In genomic region chr9:24501618-24502017, GRCm38 (mm10) we compare ENCODE assay signal across 8 mouse cellular contexts. TPM values are rescaled to one million over a fixed set of nuclear protein-coding genes. Genes with fewer than 3 reads are reported as not detected.
DNase-seq lines count a peak whose midpoint lies in the region; ATAC-seq and TF ChIP-seq lines count a peak whose summit lies in the region.

No protein-coding gene starts in this region.

- TF ChIP-seq POLR2A in brain, embryonic 14.5 days (IDR thresholded peaks at IDR 0.05; ENCODE audit: borderline replicate concordance, extremely low read depth, insufficient read depth, insufficient read length, poor library complexity, severe bottlenecking) = no peak

- peak; percentile 47 for TF ChIP-seq CTCF in layer of hippocampus, adult 2 months (conservative IDR thresholded peaks at IDR 0.05)
- no peak; the same call in 1 of the 2 replicates for TF ChIP-seq CTCF in brain, embryonic 14.5 days (IDR thresholded peaks at IDR 0.05; ENCODE audit: borderline replicate concordance, extremely low read depth, insufficient read depth, insufficient read length)

- no peaks in the 10 kb centered on the region for H3K36me3 ChIP-seq in hindbrain, embryonic 15.5 days
- H3K36me3 ChIP-seq in midbrain, embryonic 16.5 days (ENCODE audit: control insufficient read depth, insufficient read depth, low read length) = no peaks in the 10 kb centered on the region

- no peaks in the 10 kb centered on the region for H3K9me3 ChIP-seq in hindbrain, embryonic 15.5 days
- H3K9me3 ChIP-seq in midbrain, embryonic 16.5 days (replicated peaks; ENCODE audit: control insufficient read depth, low read length, poor library complexity, severe bottlenecking) = no peaks in the 10 kb centered on the region

- H3K4me2 ChIP-seq in hindbrain, embryonic 15.5 days = peak overlapping the region; percentile 66
- H3K4me2 ChIP-seq in midbrain, embryonic 16.5 days (ENCODE audit: low read length) = peak overlapping the region; percentile 60

- H3K4me1 ChIP-seq in hindbrain, embryonic 15.5 days (replicated peaks) = peaks cover 33% of the 10 kb centered on the region
- H3K4me1 ChIP-seq in midbrain, embryonic 16.5 days (ENCODE audit: control insufficient read depth, insufficient read depth, low read length) = peaks cover 17% of the 10 kb centered on the region

- peak overlapping the region; percentile 83 for H3K4me3 ChIP-seq in layer of hippocampus, adult 2 months
- peak overlapping the region; percentile 87 for H3K4me3 ChIP-seq in hindbrain, embryonic 15.5 days
- H3K4me3 ChIP-seq in midbrain, embryonic 16.5 days (ENCODE audit: low read depth, low read length) = peak overlapping the region; percentile 85

- H3K9ac ChIP-seq in hindbrain, embryonic 15.5 days = peak overlapping the region; percentile 81
- peak overlapping the region; percentile 86 for H3K9ac ChIP-seq in midbrain, embryonic 16.5 days (ENCODE audit: low read depth, low read length)

- no peak for ATAC-seq in hindbrain, embryonic 15.5 days (ENCODE audit: low FRiP score, low read depth)
- no peak for ATAC-seq in midbrain, embryonic 16.5 days

- peak overlapping the region; percentile 85; the same call in 1 of the 2 replicates for H3K27ac ChIP-seq in layer of hippocampus, adult 2 months
- H3K27ac ChIP-seq in hindbrain, embryonic 15.5 days (replicated peaks) = no peak overlapping the region
- no peak overlapping the region for H3K27ac ChIP-seq in midbrain, embryonic 16.5 days (ENCODE audit: low read length)

- DNase-seq in layer of hippocampus, adult 2 months (ENCODE audit: low spot score in 2 of 2) = no peak
- DNase-seq in layer of hippocampus, postnatal 36 days = no peak
- DNase-seq in brain, embryonic 14.5 days (ENCODE audit: low read depth) = peak; percentile 68
- DNase-seq in layer of hippocampus, adult 8-10 months (ENCODE audit: low spot score in 2 of 2) = no peak
- DNase-seq in layer of hippocampus, postnatal 14 days (ENCODE audit: low spot score in 2 of 2) = no peak
- DNase-seq in thymus, postnatal 25 days = no peak

- whole genome bisulfite sequencing in hindbrain, embryonic 15.5 days = 44% methylated on average over 2 of the region's 2 CpGs
- 42% methylated on average over 2 of the region's 2 CpGs for WGBS in midbrain, embryonic 16.5 days

- H3K27me3 ChIP-seq in hindbrain, embryonic 15.5 days = no peaks in the 10 kb centered on the region
- H3K27me3 ChIP-seq in midbrain, embryonic 16.5 days (ENCODE audit: control insufficient read depth, insufficient read depth, low read depth, low read length) = no peaks in the 10 kb centered on the region

RNA-seq across cellular contexts. Expression of gene Dpy19l1, which starts 1.3 kb away (rescaled TPM):
- 10 to 100 TPM; 36.5 to 38.0 TPM for total RNA-seq in layer of hippocampus, adult 2 months (2021)
- 10 to 100 TPM; 41.9 to 43.2 TPM for total RNA-seq in layer of hippocampus, postnatal 36 days (2021)
- polyA plus RNA-seq in brain, embryonic 14.5 days (2012; rRNA removed) = 44.5 and 76.3 TPM in 2 replicates
- 15.3 and 18.1 TPM in 2 replicates for polyA plus RNA-seq in hindbrain, embryonic 15.5 days (2015; fragmentation: Nextera tagmentation; extraction: Ambion mirVana)
- 6.4 and 7.6 TPM in 2 replicates for polyA plus RNA-seq in midbrain, embryonic 16.5 days (2015; fragmentation: Nextera tagmentation; extraction: Ambion mirVana)
- total RNA-seq in layer of hippocampus, adult 8-10 months (2022) = 10 to 100 TPM; 48.3 to 55.8 (median 51.8) TPM
- 10 to 100 TPM; 27.4 to 30.9 TPM for total RNA-seq in layer of hippocampus, postnatal 14 days (2021)
